Mouse (Mus musculus): ENCODE data around the gene Rbm19.

DNA sequence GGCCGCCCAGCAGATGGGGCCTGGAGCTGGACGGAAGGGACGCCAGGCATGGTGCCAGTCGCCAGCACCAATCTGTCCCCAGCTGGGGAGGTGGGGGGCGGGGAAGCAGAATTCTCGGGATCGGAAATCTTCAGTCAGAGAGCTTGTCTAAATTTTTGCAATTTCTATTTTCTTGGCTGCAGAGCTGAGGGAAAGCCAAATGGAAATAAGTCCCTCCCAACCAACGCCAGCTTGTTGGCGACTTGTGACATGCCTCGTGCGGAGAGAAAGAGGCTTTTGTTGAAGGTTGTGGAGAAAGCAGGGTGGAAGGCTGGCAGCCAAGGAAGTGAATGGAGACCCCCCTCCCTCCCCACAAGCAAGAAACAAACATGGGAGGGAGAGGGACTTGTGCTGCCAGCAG, 119.3 kb downstream of the Rbm19 start:
- no peak for TF ChIP-seq MXI1 (IDR thresholded peaks at IDR 0.05; ENCODE audit: low read depth, low read length)
- TF ChIP-seq POLR2A (IDR thresholded peaks at IDR 0.05; ENCODE audit: control insufficient read depth in 1 of 2, insufficient read depth in 1 of 2, low read depth in 1 of 2, low read length in 2 of 2, poor library complexity in 1 of 2), result no peak
- no peak for TF ChIP-seq MEF2A (IDR thresholded peaks at IDR 0.05; ENCODE audit: extremely low read depth, insufficient replicate concordance, low read depth, low read length, poor library complexity, severe bottlenecking)
- no peak for TF ChIP-seq JUND (IDR thresholded peaks at IDR 0.05; ENCODE audit: low read depth, low read length)
- TF ChIP-seq EP300 (IDR thresholded peaks at IDR 0.05; ENCODE audit: low read depth in 1 of 2, low read length in 2 of 2), result no peak
